Mouse (Mus musculus): Measurements from ENCODE around the gene Clint1. TPM values are rescaled to one million over a fixed set of nuclear protein-coding genes. Genes with fewer than 3 reads are reported as not detected.

Clint1 gene
- total RNA-seq, 2 experiments from 2014 or later = 118 to 131 TPM

- no peak for ATAC-seq (replicated peaks; ENCODE audit: poor library complexity, severe bottlenecking)
Measured at GRCm38 (mm10) chr11:45881026-45881682, 29.3 kb downstream of the Clint1 start.

- ATAC-seq (replicated peaks; ENCODE audit: poor library complexity, severe bottlenecking) = no peak
Measured at GRCm38 (mm10) chr11:45881683-45882068, 29.8 kb downstream of the Clint1 start.

- ATAC-seq (replicated peaks; ENCODE audit: poor library complexity, severe bottlenecking) = no peak
Measured at GRCm38 (mm10) chr11:45883270-45883931, 31.6 kb downstream of the Clint1 start.

- ATAC-seq (replicated peaks; ENCODE audit: poor library complexity, severe bottlenecking) = peak; percentile 80
Measured at GRCm38 (mm10) chr11:45884029-45884428, 32.2 kb downstream of the Clint1 start.

- ATAC-seq (replicated peaks; ENCODE audit: poor library complexity, severe bottlenecking) = no peak
Measured at GRCm38 (mm10) chr11:45885606-45886230, 33.9 kb downstream of the Clint1 start.

- no peak for ATAC-seq (replicated peaks; ENCODE audit: poor library complexity, severe bottlenecking)
Measured at GRCm38 (mm10) chr11:45886596-45886995, 34.7 kb downstream of the Clint1 start.

- ATAC-seq (replicated peaks; ENCODE audit: poor library complexity, severe bottlenecking) = no peak
Measured at GRCm38 (mm10) chr11:45888471-45889030, 36.7 kb downstream of the Clint1 start.

- peak; percentile 56 for ATAC-seq (replicated peaks; ENCODE audit: poor library complexity, severe bottlenecking)
Measured at GRCm38 (mm10) chr11:45889981-45890380, 38.1 kb downstream of the Clint1 start.

GRCm38 (mm10) chr11:45890423-45890822 is 38.6 kb downstream of the Clint1 start:
- ATAC-seq (replicated peaks; ENCODE audit: poor library complexity, severe bottlenecking) = no peak

GRCm38 (mm10) chr11:45892861-45893360 is 41.1 kb downstream of the Clint1 start:
- no peak for ATAC-seq (replicated peaks; ENCODE audit: poor library complexity, severe bottlenecking)

- ATAC-seq (replicated peaks; ENCODE audit: poor library complexity, severe bottlenecking) = no peak
Measured at GRCm38 (mm10) chr11:45897392-45897791, 45.5 kb downstream of the Clint1 start.

GRCm38 (mm10) chr11:45900233-45901015 is 48.6 kb downstream of the Clint1 start:
- no peak for ATAC-seq (replicated peaks; ENCODE audit: poor library complexity, severe bottlenecking)

GRCm38 (mm10) chr11:45906109-45906786 is 54.4 kb downstream of the Clint1 start:
- no peak for ATAC-seq (replicated peaks; ENCODE audit: poor library complexity, severe bottlenecking)

GRCm38 (mm10) chr11:45907301-45907700 is 55.5 kb downstream of the Clint1 start:
- no peak for ATAC-seq (replicated peaks; ENCODE audit: poor library complexity, severe bottlenecking)

GRCm38 (mm10) chr11:45908070-45908469 is 56.2 kb downstream of the Clint1 start:
- ATAC-seq (replicated peaks; ENCODE audit: poor library complexity, severe bottlenecking) = no peak

- no peak for ATAC-seq (replicated peaks; ENCODE audit: poor library complexity, severe bottlenecking)
Measured at GRCm38 (mm10) chr11:45908894-45909293, 57.0 kb downstream of the Clint1 start.

GRCm38 (mm10) chr11:45910701-45911100 is 58.9 kb downstream of the Clint1 start:
- no peak for ATAC-seq (replicated peaks; ENCODE audit: poor library complexity, severe bottlenecking)

- no peak for ATAC-seq (replicated peaks; ENCODE audit: poor library complexity, severe bottlenecking)
Measured at GRCm38 (mm10) chr11:45916196-45916595, 64.3 kb downstream of the Clint1 start.

- no peak for ATAC-seq (replicated peaks; ENCODE audit: poor library complexity, severe bottlenecking)
Measured at GRCm38 (mm10) chr11:45918018-45918417, 66.2 kb downstream of the Clint1 start.

- no peak for ATAC-seq (replicated peaks; ENCODE audit: poor library complexity, severe bottlenecking)
Measured at GRCm38 (mm10) chr11:45918836-45919235, 67.0 kb downstream of the Clint1 start.
